In genomic region chr11:93128481-93128880, GRCm38 (mm10) we compare ENCODE assay signal across 22 mouse cellular contexts. TPM values are rescaled to one million over a fixed set of nuclear protein-coding genes. Genes with fewer than 3 reads are reported as not detected.
DNase-seq lines count a peak whose midpoint lies in the region; ATAC-seq lines count a peak whose summit lies in the region.
"Had no signal": no experiment of that assay in that cellular context is flagged by ENCODE, and none has a peak within 500 bp of the region (broad histone marks: within the 10 kb centered on the region; RNA-seq: fewer than 3 reads in every experiment).

No protein-coding gene starts in this region.

- 78% methylated on average over 2 of the region's 2 CpGs for WGBS in midbrain, embryonic 11.5 days
- 74% methylated on average over 2 of the region's 2 CpGs for WGBS in midbrain, embryonic 15.5 days

- no peaks in the 10 kb centered on the region for H3K9me3 ChIP-seq in midbrain, embryonic 11.5 days (ENCODE audit: control insufficient read depth, low read length)
- no peaks in the 10 kb centered on the region for H3K9me3 ChIP-seq in midbrain, embryonic 15.5 days
- H3K9me3 ChIP-seq: embryonic facial prominence, embryonic 12.5 days; heart, embryonic 10.5 days had no signal

- no peaks in the 10 kb centered on the region for H3K36me3 ChIP-seq in midbrain, embryonic 11.5 days (ENCODE audit: control insufficient read depth, insufficient read depth, low read length)
- H3K36me3 ChIP-seq in midbrain, embryonic 15.5 days (replicated peaks): no peaks in the 10 kb centered on the region
- H3K36me3 ChIP-seq: embryonic facial prominence, embryonic 12.5 days; heart, embryonic 10.5 days had no signal

- no peak overlapping the region for H3K9ac ChIP-seq in midbrain, embryonic 11.5 days (ENCODE audit: low read length)
- no peak overlapping the region for H3K9ac ChIP-seq in midbrain, embryonic 15.5 days
- H3K9ac ChIP-seq: embryonic facial prominence, embryonic 12.5 days; hindbrain, embryonic 14.5 days had no signal

- no peak overlapping the region for H3K27ac ChIP-seq in midbrain, embryonic 11.5 days (ENCODE audit: low read depth, low read length)
- H3K27ac ChIP-seq in midbrain, embryonic 15.5 days: no peak overlapping the region
- H3K27ac ChIP-seq: embryonic facial prominence, embryonic 12.5 days; heart, embryonic 10.5 days; hindbrain, embryonic 14.5 days had no signal

- DNase-seq in frontal cortex, adult 2 months (ENCODE audit: extremely low spot score in 1 of 2, low spot score in 1 of 2): peak; percentile 15 to 65
- DNase-seq in frontal cortex, postnatal 10 days (ENCODE audit: low spot score in 2 of 2): no peak
- DNase-seq in midbrain, embryonic 11.5 days (ENCODE audit: low spot score, missing footprints): peak; percentile 17
- peak; percentile 72 for DNase-seq in brain, adult 2 months (ENCODE audit: low read depth, low spot score)
- DNase-seq in telencephalon, adult 2 months (ENCODE audit: low read depth, low spot score): peak; percentile 80
- no peak for DNase-seq in layer of hippocampus, adult 8-10 months (ENCODE audit: low spot score in 2 of 2)
- DNase-seq: adrenal gland, postnatal 10 days; cerebellum, adult 11-12 months; cerebellum, adult 9-10 months; cerebellum, postnatal 25 days; gastrocnemius, postnatal 10 days; heart, adult 18-20 months; heart, postnatal 10 days; heart, postnatal 4 days had no signal

- no peak for ATAC-seq in midbrain, embryonic 11.5 days (ENCODE audit: low FRiP score)
- no peak for ATAC-seq in midbrain, embryonic 15.5 days (replicated peaks)
- ATAC-seq: forebrain, embryonic 16.5 days had no signal

- H3K4me1 ChIP-seq in midbrain, embryonic 11.5 days (ENCODE audit: control insufficient read depth, insufficient read depth, low read length): no peaks in the 10 kb centered on the region
- H3K4me1 ChIP-seq in midbrain, embryonic 15.5 days: no peaks in the 10 kb centered on the region
- H3K4me1 ChIP-seq: embryonic facial prominence, embryonic 12.5 days; heart, embryonic 10.5 days had no signal

- no peaks in the 10 kb centered on the region for H3K27me3 ChIP-seq in midbrain, embryonic 11.5 days (ENCODE audit: control insufficient read depth, insufficient read depth, low read length)
- no peaks in the 10 kb centered on the region for H3K27me3 ChIP-seq in midbrain, embryonic 15.5 days (replicated peaks)
- H3K27me3 ChIP-seq: embryonic facial prominence, embryonic 12.5 days had no signal

- H3K4me3 ChIP-seq in midbrain, embryonic 11.5 days (ENCODE audit: low read depth, low read length): no peak overlapping the region
- H3K4me3 ChIP-seq in midbrain, embryonic 15.5 days: no peak overlapping the region
- H3K4me3 ChIP-seq: embryonic facial prominence, embryonic 12.5 days; heart, embryonic 10.5 days had no signal

- no peak overlapping the region for H3K4me2 ChIP-seq in midbrain, embryonic 11.5 days
- H3K4me2 ChIP-seq in midbrain, embryonic 15.5 days: no peak overlapping the region
- H3K4me2 ChIP-seq: embryonic facial prominence, embryonic 12.5 days; hindbrain, embryonic 14.5 days had no signal

RNA-seq across cellular contexts. Expression of gene Car10, which starts 30.7 kb away (rescaled TPM):
- 62.4 and 70.6 TPM in 2 replicates for polyA plus RNA-seq in frontal cortex, adult 2 months (2012; rRNA removed)
- polyA plus RNA-seq in midbrain, embryonic 11.5 days (2014; fragmentation: Nextera tagmentation; extraction: Ambion mirVana): 0.87 and 1.7 TPM in 2 replicates
- polyA plus RNA-seq in midbrain, embryonic 15.5 days (2015; fragmentation: Nextera tagmentation; extraction: Ambion mirVana): 41.7 and 47.7 TPM in 2 replicates
- total RNA-seq in layer of hippocampus, adult 8-10 months (2022): 10 to 100 TPM; 38.8 to 49.5 (median 43.6) TPM
- total RNA-seq: heart, adult 18-20 months; heart, postnatal 10 days; heart, postnatal 4 days; MEL had no signal
- polyA plus RNA-seq: C2C12; heart, embryonic 14.5 days had no signal

Comparison
In these comparisons a context has a peak if more than half of its experiments do, and no peak if none do; other contexts are left out.
1. DNase-seq: peak in frontal cortex, adult 2 months (2 of 2), midbrain, embryonic 11.5 days (single experiment), brain, adult 2 months (single experiment) and telencephalon, adult 2 months (single experiment); none in frontal cortex, postnatal 10 days (0 of 2) and layer of hippocampus, adult 8-10 months (0 of 2).
2. RNA of gene Car10, which starts 30.7 kb away (polyA plus RNA-seq): 62.4 to 70.6 TPM in frontal cortex, adult 2 months and 41.7 to 47.7 TPM in midbrain, embryonic 15.5 days; 0.87 to 1.7 TPM in midbrain, embryonic 11.5 days; every median in the first group is over 10 times any median in the second.